Mouse (Mus musculus): ENCODE data around the gene Fads3.
A peak's percentile ranks its signal among the peaks of the same experiment; 100 is the strongest.

The Fads3 gene

GRCm38 (mm10) chr19:10071892-10072291 lies 30.5 kb downstream of the Fads3 start:
- DNase-seq: no peak

- no peak for DNase-seq
Measured at GRCm38 (mm10) chr19:10073145-10073544, 31.8 kb downstream of the Fads3 start.

- no peak for DNase-seq
Measured at GRCm38 (mm10) chr19:10078392-10078791, 37.0 kb downstream of the Fads3 start.

GRCm38 (mm10) chr19:10080384-10080783 lies 39.0 kb downstream of the Fads3 start:
- no peak for DNase-seq

- DNase-seq: no peak
Measured at GRCm38 (mm10) chr19:10082105-10082504, 40.7 kb downstream of the Fads3 start.

- no peak for DNase-seq
Measured at GRCm38 (mm10) chr19:10085454-10085853, 44.1 kb downstream of the Fads3 start.

- no peak for DNase-seq
Measured at GRCm38 (mm10) chr19:10086976-10087375, 45.6 kb downstream of the Fads3 start.

GRCm38 (mm10) chr19:10093829-10094228 lies 52.5 kb downstream of the Fads3 start:
- DNase-seq: no peak

- no peak for DNase-seq
Measured at GRCm38 (mm10) chr19:10094695-10095094, 53.3 kb downstream of the Fads3 start.

- no peak for DNase-seq
Measured at GRCm38 (mm10) chr19:10096371-10096876, 55.1 kb downstream of the Fads3 start.

- peak in 1 of 2 experiments; percentile 17 for DNase-seq
Measured at GRCm38 (mm10) chr19:10097826-10098225, 56.5 kb downstream of the Fads3 start.

GRCm38 (mm10) chr19:10100631-10101071 lies 59.3 kb downstream of the Fads3 start:
- DNase-seq: peak; percentile 88 to 91

- peak; percentile 91 to 92 for DNase-seq
Measured at GRCm38 (mm10) chr19:10101341-10102053, 60.1 kb downstream of the Fads3 start, which contains the start of gene Fads2. Fads2 (minus strand) TSS chr19:10101746.

- peak in 1 of 2 experiments; percentile 18 for DNase-seq
Measured at GRCm38 (mm10) chr19:10102054-10102700, 60.8 kb downstream of the Fads3 start.

- DNase-seq: no peak
Measured at GRCm38 (mm10) chr19:10104234-10104633, 62.9 kb downstream of the Fads3 start.

- no peak for DNase-seq
Measured at GRCm38 (mm10) chr19:10105034-10105493, 63.7 kb downstream of the Fads3 start.

- DNase-seq: no peak
Measured at GRCm38 (mm10) chr19:10106634-10107033, 65.3 kb downstream of the Fads3 start.

- no peak for DNase-seq
Measured at GRCm38 (mm10) chr19:10107051-10107611, 65.8 kb downstream of the Fads3 start.

GRCm38 (mm10) chr19:10108129-10108528 lies 66.8 kb downstream of the Fads3 start:
- DNase-seq: no peak

- no peak for DNase-seq
Measured at GRCm38 (mm10) chr19:10108666-10109065, 67.3 kb downstream of the Fads3 start.

All from kidney, postnatal 36 days (tissue).